Mouse (Mus musculus) left cerebral cortex, adult 6 months (tissue): ENCODE data around the gene Nde1. TPM values are rescaled to one million over a fixed set of nuclear protein-coding genes. Genes with fewer than 3 reads are reported as not detected.

ENCODE experiments used
- long read RNA-seq, 2 experiments: library from polyadenylated mRNA; unstranded; transcript quantifications; one replicate each; pipeline ENCODE4 v2.0.0; 2019 to 2020
- polyA plus RNA-seq: library from polyadenylated mRNA; unstranded; fragments of <200 nt; fragmentation: Nextera tagmentation; gene quantifications from 2 replicates; pipeline ENCODE4 v1.2.3, GENCODE M21; 2021

Gene Nde1
- polyA plus RNA-seq = 16.5 and 17.6 TPM in 2 replicates
- long read RNA-seq, experiment 1, transcript Nde1-203 (9 exons, 1,551 nt) = minor isoform, 7 of 168 reads
- long read RNA-seq, experiment 1, transcript Nde1-201 (9 exons, 2,287 nt) = major isoform, 113 of 168 reads
- long read RNA-seq, experiment 1, partial matches to known transcripts = 23 of 168 reads
- long read RNA-seq, experiment 1, other reads (novel, unspliced or antisense) = 19 of 168 reads
- long read RNA-seq, experiment 2, transcript Nde1-201 (9 exons, 2,287 nt) = major isoform, 14 of 32 reads
- long read RNA-seq, experiment 2, partial matches to known transcripts = 11 of 32 reads
- long read RNA-seq, experiment 2, other reads (novel, unspliced or antisense) = 5 of 32 reads

DNA sequence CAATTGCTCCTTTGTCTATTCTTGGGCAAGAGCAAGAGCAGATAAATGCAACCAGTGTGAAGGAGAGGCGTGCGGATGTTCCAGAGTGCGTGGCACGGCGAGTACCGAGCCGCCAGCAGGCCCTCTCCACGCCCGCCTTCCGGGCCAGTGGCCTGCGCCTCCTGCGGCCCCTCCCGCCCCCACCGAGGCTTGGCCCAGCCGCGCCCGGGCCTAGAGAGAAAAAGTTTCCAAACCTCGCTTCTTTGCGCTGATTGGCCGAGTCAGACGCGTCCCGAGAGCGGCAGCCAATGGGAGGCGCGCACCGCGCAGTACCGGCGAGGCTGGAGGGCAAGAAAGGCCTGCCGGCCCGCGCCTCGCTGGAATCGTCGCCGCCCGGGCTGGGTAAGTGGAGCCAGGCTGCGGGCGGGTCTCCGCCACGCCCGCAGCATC is at the start of gene Nde1, which contains the start of gene Marf1:
Nde1 (plus strand) TSS at position 288 of the 429 bp plus-strand sequence.
Marf1 (minus strand) TSS at position 364 of the 429 bp plus-strand sequence.

Other genes starting within 250 kb of the Nde1 start
- gene 2900011O08Rik, start 176.7 kb upstream of the Nde1 start, polyA plus RNA-seq = 151 and 175 TPM in 2 replicates
- not detected in 2 replicates for gene Ifitm7, start 176.4 kb upstream of the Nde1 start, polyA plus RNA-seq
- 18.8 and 53.9 TPM in 2 replicates for gene Marf1, start 76 bp downstream of the Nde1 start, polyA plus RNA-seq
- 0.40 and 0.47 TPM in 2 replicates for gene Myh11, start 128.1 kb downstream of the Nde1 start, polyA plus RNA-seq
- gene Fopnl, start 154.1 kb downstream of the Nde1 start, polyA plus RNA-seq = 136 and 171 TPM in 2 replicates
- gene Abcc1, start 198.3 kb downstream of the Nde1 start, polyA plus RNA-seq = 5.4 TPM in 2 replicates